Mouse (Mus musculus) brain, embryonic 14.5 days (tissue): ENCODE data around the gene Scn3a.

Experiments used
- CTCF ChIP-seq: fragments of 200-500 bp; IDR thresholded peaks from 2 replicates; pipeline ENCODE4 v1.5.1; 2012; ENCODE audit warnings: inconsistent platforms, mild to moderate bottlenecking, moderate library complexity, borderline replicate concordance; ENCODE audit not compliant: insufficient read depth, insufficient read length; ENCODE audit errors: extremely low read depth
- POLR2A ChIP-seq: fragments of 200-500 bp; IDR thresholded peaks from 2 replicates; pipeline ENCODE4 v1.6.1; 2012; ENCODE audit warnings: mild to moderate bottlenecking, inconsistent platforms, borderline replicate concordance; ENCODE audit not compliant: poor library complexity, insufficient read depth, insufficient read length, severe bottlenecking; ENCODE audit errors: extremely low read depth

- TF ChIP-seq POLR2A: no peak
- no peak for TF ChIP-seq CTCF
These were observed 145.9 kb downstream of the Scn3a start for GRCm38 (mm10) chr2:65421259-65422255.
